Mouse (Mus musculus) ES-E14 (cell line): ENCODE results near the gene Tgoln1. TPM values are rescaled to one million over a fixed set of nuclear protein-coding genes. Genes with fewer than 3 reads are reported as not detected.
A peak's percentile ranks its signal among the peaks of the same experiment; 100 is the strongest.

ENCODE experiments used
- DNase-seq: peaks from one replicate; pipeline ENCODE4 v3.0.0-alpha.2; 2013; ENCODE audit warnings: low read depth, low spot score
- H3K27ac ChIP-seq: 2 replicates; pipeline ENCODE4 v1.5.1; 2012; ENCODE audit warnings: low read depth, mild to moderate bottlenecking, low read length, moderate library complexity, mixed read lengths; ENCODE audit not compliant: poor library complexity, insufficient read depth, severe bottlenecking
- H3K36me3 ChIP-seq: 2 replicates; pipeline ENCODE4 v1.6.1; 2012; ENCODE audit warnings: mild to moderate bottlenecking, low read length, moderate library complexity, mixed read lengths; ENCODE audit not compliant: control insufficient read depth, poor library complexity, insufficient read depth, severe bottlenecking
- H3K4me1 ChIP-seq, 2 experiments: fragments of 150-350 bp in 1 of 2; sonication (generic) in 1 of 2; 2 replicates each; pipeline ENCODE4 v1.6.1; 2012; ENCODE audit warnings: low read length in 2 of 2, mild to moderate bottlenecking in 1 of 2, mixed read lengths in 1 of 2; ENCODE audit not compliant: control insufficient read depth in 2 of 2, insufficient read depth in 2 of 2, poor library complexity in 1 of 2
- H3K4me3 ChIP-seq, 2 experiments: fragments of 150-350 bp in 1 of 2; sonication (generic) in 1 of 2; 2 replicates each; pipeline ENCODE4 v1.5.1; 2012; ENCODE audit warnings: low read length in 2 of 2, low read depth in 1 of 2, mild to moderate bottlenecking in 1 of 2, mixed read lengths in 1 of 2; ENCODE audit not compliant: insufficient read depth in 1 of 2, poor library complexity in 1 of 2, severe bottlenecking in 1 of 2
- H3K9ac ChIP-seq: 2 replicates; pipeline ENCODE4 v1.6.1; 2012; ENCODE audit warnings: low read depth, mild to moderate bottlenecking, low read length, mixed read lengths; ENCODE audit not compliant: poor library complexity, insufficient read depth, severe bottlenecking
- H3K9me3 ChIP-seq: fragments of 150-350 bp; sonication (generic); 2 replicates; pipeline ENCODE4 v1.6.1; 2012; ENCODE audit warnings: low read depth, mild to moderate bottlenecking, low read length; ENCODE audit not compliant: control insufficient read depth, insufficient read depth
- CHD2 ChIP-seq: IDR thresholded peaks from 2 replicates; pipeline ENCODE4 v1.6.1; 2014; ENCODE audit warnings: mild to moderate bottlenecking, low read depth, low read length, inconsistent platforms
- HCFC1 ChIP-seq: IDR thresholded peaks from 2 replicates; pipeline ENCODE4 v1.6.1; 2012; ENCODE audit warnings: low read length, inconsistent platforms, borderline replicate concordance; ENCODE audit not compliant: insufficient read depth
- MAFK ChIP-seq: IDR thresholded peaks from 2 replicates; pipeline ENCODE4 v1.6.1; 2014; ENCODE audit warnings: mild to moderate bottlenecking, low read depth, low read length, inconsistent platforms; ENCODE audit not compliant: insufficient read depth
- ZC3H11A ChIP-seq: IDR thresholded peaks from 2 replicates; pipeline ENCODE4 v1.6.1; 2012; ENCODE audit warnings: low read depth, mild to moderate bottlenecking, inconsistent platforms, low read length, borderline replicate concordance
- ZNF384 ChIP-seq: IDR thresholded peaks from 2 replicates; pipeline ENCODE4 v1.6.1; 2012; ENCODE audit warnings: low read depth, low read length, inconsistent platforms
- in situ Hi-C, 2 experiments: fragments of 600-800 bp; cut with MboI; formaldehyde crosslinking; loops; one replicate each; pipeline ENCODE4 v1.15.1; 2025; ENCODE audit warnings: low sequenced_read_pairs in 2 of 2, inconsistent platforms in 1 of 2; ENCODE audit not compliant: unreplicated experiment in 2 of 2
- total RNA-seq: library from RNA; depleted of rRNA; stranded (reverse); fragments of 300-350 nt; gene quantifications from 2 replicates; pipeline ENCODE4 v1.2.3, GENCODE M21; 2012

Gene Tgoln1
- total RNA-seq, 1 experiment, result 57.7 TPM

DNA sequence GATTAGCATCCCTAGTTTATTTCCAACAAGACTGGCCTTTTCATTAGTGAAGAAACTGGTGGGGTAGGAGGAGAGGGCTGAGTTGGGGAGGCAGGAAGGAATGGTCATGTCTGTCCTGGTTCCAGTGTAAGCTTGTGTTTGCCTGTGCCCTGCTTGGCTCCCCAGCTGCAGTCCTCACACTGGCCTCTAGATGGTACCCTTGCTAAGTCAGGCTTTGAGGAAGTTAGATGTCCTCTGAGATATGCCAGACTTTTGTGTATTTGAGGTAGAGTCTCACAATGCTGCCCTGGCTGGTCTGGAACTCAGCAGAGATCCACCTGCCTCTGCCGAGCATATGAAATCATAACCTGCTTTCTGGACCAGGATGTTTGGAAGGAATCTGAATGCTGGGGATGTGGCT lies 15.1 kb downstream of the Tgoln1 start:
- H3K36me3 ChIP-seq, result no peaks in the 10 kb centered on the region; the same call in none of the 2 replicates
- H3K9me3 ChIP-seq, result no peaks in the 10 kb centered on the region
- TF ChIP-seq ZNF384 (no peak), CHD2 (no peak), HCFC1 (no peak), ZC3H11A (no peak), MAFK (no peak)
- in situ Hi-C loops, result no loop called here
- no peak overlapping the region for H3K9ac ChIP-seq
- no peak overlapping the region for H3K27ac ChIP-seq
- DNase-seq, result no peak
- peaks cover 0 to 2% of the 10 kb centered on the region in 2 experiments; a peak in 1 of 4 replicates for H3K4me1 ChIP-seq
- no peak overlapping the region for H3K4me3 ChIP-seq

DNA sequence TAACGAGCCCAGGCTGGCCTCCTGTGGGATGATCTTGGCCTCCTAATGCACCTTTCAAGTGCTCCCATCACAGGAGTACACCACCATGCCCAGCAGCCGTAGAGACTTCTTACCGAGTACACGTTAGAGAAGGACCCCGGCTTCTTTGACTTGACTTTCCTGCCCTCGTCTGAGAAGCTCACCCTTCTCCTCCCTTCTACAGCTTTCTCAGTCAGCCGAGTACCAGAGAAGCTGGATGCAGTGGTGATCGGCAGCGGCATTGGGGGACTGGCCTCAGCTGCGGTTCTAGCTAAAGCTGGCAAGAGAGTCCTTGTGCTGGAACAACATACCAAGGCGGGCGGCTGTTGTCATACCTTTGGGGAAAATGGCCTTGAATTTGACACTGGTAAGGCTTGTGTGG lies 16.0 kb downstream of the Tgoln1 start:
- H3K9me3 ChIP-seq, result no peaks in the 10 kb centered on the region
- H3K4me3 ChIP-seq, result no peak overlapping the region
- H3K9ac ChIP-seq, result no peak overlapping the region
- DNase-seq, result no peak
- H3K27ac ChIP-seq, result no peak overlapping the region
- H3K4me1 ChIP-seq, result peaks cover 0 to 2% of the 10 kb centered on the region in 2 experiments; a peak in 1 of 4 replicates
- TF ChIP-seq MAFK (no peak), HCFC1 (no peak), CHD2 (no peak), ZC3H11A (no peak), ZNF384 (no peak)
- H3K36me3 ChIP-seq, result no peaks in the 10 kb centered on the region; the same call in 1 of the 2 replicates
- in situ Hi-C loops, result no loop called here

DNA sequence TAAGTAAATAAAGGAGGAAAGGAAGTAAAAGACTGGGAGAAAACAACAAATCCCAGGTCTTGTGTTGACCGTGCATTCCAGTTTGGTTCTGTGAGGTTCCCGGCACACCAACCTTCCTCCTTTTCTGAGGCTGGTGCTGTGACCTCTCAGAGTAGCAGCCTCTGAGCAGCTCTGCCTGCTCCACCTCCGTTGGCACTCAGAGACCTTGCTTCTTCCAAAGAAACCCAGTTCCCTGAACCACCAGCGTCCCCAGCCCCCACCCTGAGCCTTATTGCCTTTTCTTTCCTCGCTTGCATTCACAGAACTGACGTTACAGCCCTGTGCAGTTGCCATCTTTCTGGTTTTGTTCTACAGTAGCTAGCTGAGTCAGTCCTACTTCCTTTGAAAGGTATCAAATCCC lies 16.6 kb downstream of the Tgoln1 start:
- no peak overlapping the region for H3K4me3 ChIP-seq
- no peak for TF ChIP-seq HCFC1
- TF ChIP-seq ZC3H11A, result no peak
- TF ChIP-seq ZNF384, result no peak
- TF ChIP-seq CHD2, result no peak
- TF ChIP-seq MAFK, result no peak
- in situ Hi-C loops, result no loop called here
- DNase-seq, result no peak
- no peaks in the 10 kb centered on the region; the same call in 1 of the 2 replicates for H3K36me3 ChIP-seq
- H3K27ac ChIP-seq, result no peak overlapping the region
- H3K9me3 ChIP-seq, result no peaks in the 10 kb centered on the region
- H3K9ac ChIP-seq, result no peak overlapping the region
- H3K4me1 ChIP-seq, result peaks cover 0 to 2% of the 10 kb centered on the region in 2 experiments; a peak in 1 of 4 replicates

DNA sequence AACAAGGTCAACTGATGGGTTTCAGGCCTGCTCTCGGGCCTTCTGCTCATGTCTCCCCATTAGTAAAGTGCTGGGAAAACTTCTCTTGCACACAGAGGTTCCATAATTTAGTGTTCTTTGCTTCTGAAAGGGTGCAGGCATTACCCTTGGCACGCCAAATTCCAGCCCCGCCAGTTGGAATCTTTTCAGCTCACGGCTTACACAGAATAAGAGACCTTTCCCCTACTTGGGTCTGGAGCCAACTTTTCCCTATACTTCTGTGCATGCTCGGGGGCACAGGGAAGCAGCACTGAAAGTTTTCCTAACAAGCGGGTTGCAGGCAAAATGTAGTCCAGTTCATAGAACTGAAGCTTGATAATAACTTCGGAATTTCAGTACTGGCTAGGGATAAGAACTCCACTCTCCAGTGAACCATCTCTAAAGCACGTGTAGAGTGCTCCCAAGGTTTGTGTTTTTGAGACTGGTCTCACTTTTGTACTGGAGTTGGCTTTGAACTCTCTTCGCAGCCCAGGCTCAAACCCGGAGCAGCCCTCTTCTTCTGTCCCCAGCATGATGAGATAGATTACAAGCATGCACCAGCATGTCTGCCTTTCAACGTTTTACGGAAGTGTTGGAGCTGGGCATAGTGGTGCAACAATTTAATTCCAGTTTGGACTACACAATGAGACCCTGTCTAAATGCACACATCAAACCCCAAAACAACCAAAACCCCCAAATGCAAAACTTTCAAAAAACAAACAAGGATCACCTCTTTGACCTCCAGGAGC lies 17.8 kb downstream of the Tgoln1 start:
- no peak for DNase-seq
- no peaks in the 10 kb centered on the region for H3K36me3 ChIP-seq
- TF ChIP-seq CHD2 (no peak), HCFC1 (no peak)
- peak overlapping the region; percentile 64 to 89 for H3K4me3 ChIP-seq
- H3K27ac ChIP-seq, result no peak overlapping the region
- H3K9ac ChIP-seq, result peak overlapping the region; percentile 81
- no peaks in the 10 kb centered on the region for H3K9me3 ChIP-seq
- H3K4me1 ChIP-seq, result peaks cover 0 to 2% of the 10 kb centered on the region in 2 experiments; a peak in 1 of 4 replicates
- in situ Hi-C loops, result no loop called here
